Mouse (Mus musculus): ENCODE measurements around the gene Vmn1r170.
"Not testable (repeated sequence)": the region's sequence is repeated elsewhere in the genome, so short reads cannot be mapped to it uniquely, and the experiment has no call there.

The Vmn1r170 gene

DNA sequence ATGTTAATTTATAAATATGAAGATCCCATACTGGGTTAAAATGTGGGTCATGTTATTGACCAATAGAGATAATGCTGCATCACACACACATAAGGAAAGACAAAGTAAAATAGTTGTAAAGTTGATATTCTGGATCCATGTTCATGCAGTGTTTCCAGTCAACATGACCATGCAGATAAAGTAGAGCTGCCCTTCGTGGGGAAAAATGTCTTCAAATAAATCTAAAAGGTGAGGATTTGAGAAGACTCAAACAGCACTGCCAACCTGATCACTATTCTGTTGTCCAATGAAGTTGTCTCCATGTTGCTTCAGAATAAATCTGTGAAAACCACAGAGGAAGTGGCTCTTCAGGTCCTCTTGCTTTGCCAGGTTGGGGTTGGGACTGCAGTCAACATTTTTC is at the start of gene Vmn1r170:
Gene Vmn1r170 (plus strand): TSS at position 301 of the 400 bp plus-strand sequence.
- not testable (repeated sequence) for DNase-seq

DNA sequence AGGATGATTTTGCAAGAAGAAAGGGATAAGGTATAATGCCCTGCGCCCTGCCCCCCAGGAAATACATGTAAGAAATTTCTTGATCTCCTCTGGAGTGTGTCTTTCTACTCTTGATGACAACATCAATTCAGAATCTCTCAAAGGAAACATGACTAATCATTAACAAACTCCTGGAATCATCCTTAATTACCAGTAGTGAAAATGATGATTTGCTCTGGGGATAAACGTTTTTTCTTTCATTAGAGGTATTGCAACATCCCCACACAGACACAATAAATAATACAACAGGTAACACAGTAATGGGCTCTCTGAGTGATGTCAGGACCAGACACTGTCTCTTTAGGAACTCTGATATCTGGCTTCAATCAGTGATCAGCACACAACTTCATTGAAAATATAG is 30.7 kb upstream of the Vmn1r170 start, which contains the start of gene Vmn1r169:
Gene Vmn1r169 (plus strand): TSS at position 301 of the 400 bp plus-strand sequence.
- DNase-seq, result not testable (repeated sequence)

DNA sequence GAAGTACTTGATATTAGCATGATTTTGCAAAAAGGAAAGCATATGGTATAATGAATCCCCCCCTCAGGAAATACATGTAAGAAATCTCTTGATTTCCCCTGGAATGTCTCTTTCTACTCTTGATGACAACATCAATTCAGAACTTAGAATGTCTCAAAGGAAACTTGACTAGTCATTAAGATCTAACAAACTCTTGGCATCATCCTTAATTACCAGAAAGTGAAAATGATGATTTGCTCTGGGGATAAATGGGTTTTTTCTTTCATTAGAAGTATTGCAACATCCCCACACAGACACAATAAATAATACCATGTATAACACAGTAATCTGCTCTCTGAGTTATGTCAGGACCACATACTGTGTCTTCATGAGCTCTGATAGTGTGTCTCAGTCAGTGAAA is 24.4 kb downstream of the Vmn1r170 start, which contains the start of gene Vmn1r171:
Gene Vmn1r171 (plus strand): TSS at position 301 of the 400 bp plus-strand sequence.
- DNase-seq, result no peak

Data from right cerebral cortex, postnatal 25 days (tissue).